Mouse (Mus musculus) stomach, embryonic 15.5 days (tissue): ENCODE data around the gene Agpat4. TPM values are rescaled to one million over a fixed set of nuclear protein-coding genes. Genes with fewer than 3 reads are reported as not detected.

Experiments used
- ATAC-seq: fragments of 200-750 bp; cut with Nextera tagmentation; 2 replicates; pipeline ENCODE4 v1.8.0; 2017; ENCODE audit warnings: low read depth, moderate number of reproducible peaks, moderate TSS enrichment; ENCODE audit not compliant: insufficient read depth, low FRiP score
- H3K27ac ChIP-seq: fragments of 300-500 bp; sonication (generic); 2 replicates; pipeline ENCODE4 v1.5.1; 2015; ENCODE audit warnings: mild to moderate bottlenecking, inconsistent platforms
- H3K27me3 ChIP-seq: fragments of 300-500 bp; sonication (generic); replicated peaks from 2 replicates; pipeline ENCODE4 v1.6.1; 2015; ENCODE audit warnings: inconsistent platforms
- H3K36me3 ChIP-seq: fragments of 300-500 bp; sonication (generic); 2 replicates; pipeline ENCODE4 v1.6.1; 2015; ENCODE audit warnings: inconsistent platforms
- H3K4me1 ChIP-seq: fragments of 300-500 bp; sonication (generic); 2 replicates; pipeline ENCODE4 v1.6.1; 2015; ENCODE audit warnings: inconsistent platforms
- H3K4me2 ChIP-seq: fragments of 300-500 bp; sonication (generic); 2 replicates; pipeline ENCODE4 v1.6.1; 2015; ENCODE audit warnings: mild to moderate bottlenecking, inconsistent platforms
- H3K4me3 ChIP-seq: fragments of 300-500 bp; sonication (generic); replicated peaks from 2 replicates; pipeline ENCODE4 v1.5.1; 2015; ENCODE audit warnings: inconsistent platforms
- H3K9ac ChIP-seq: fragments of 300-500 bp; sonication (generic); 2 replicates; pipeline ENCODE4 v1.6.1; 2015; ENCODE audit warnings: inconsistent platforms
- H3K9me3 ChIP-seq: fragments of 300-500 bp; sonication (generic); 2 replicates; pipeline ENCODE4 v1.6.1; 2016; ENCODE audit warnings: inconsistent platforms
- WGBS: fragments of 180-500 bp; shearing (Covaris S2); methylation state at CpG from one replicate; pipeline ENCODE4 v1.1.7; 2015; 5-methylcytosine and 5-hydroxymethylcytosine counted together
- polyA plus RNA-seq: library from polyadenylated mRNA; unstranded; fragments of >200 nt; fragmentation: Nextera tagmentation; extraction: Ambion mirVana; gene quantifications from 2 replicates; pipeline ENCODE4 v1.2.1, GENCODE M21; 2015

Gene Agpat4
- polyA plus RNA-seq, 1 experiment from 2014 or later, result 32.5 TPM

- WGBS, result 71% methylated on average over 7 of the region's 7 CpGs
Measured at GRCm38 (mm10) chr17:12179339-12179738, 60.8 kb downstream of the Agpat4 start.

GRCm38 (mm10) chr17:12179766-12180165 is 61.3 kb downstream of the Agpat4 start:
- H3K9me3 ChIP-seq, result no peaks in the 10 kb centered on the region
- H3K27ac ChIP-seq, result no peak overlapping the region
- no peak for ATAC-seq
- 71% methylated on average over 2 of the region's 2 CpGs for WGBS
- H3K4me2 ChIP-seq, result no peak overlapping the region
- no peaks in the 10 kb centered on the region for H3K27me3 ChIP-seq
- H3K36me3 ChIP-seq, result no peaks in the 10 kb centered on the region
- no peak overlapping the region for H3K9ac ChIP-seq
- H3K4me3 ChIP-seq, result no peak overlapping the region
- H3K4me1 ChIP-seq, result no peaks in the 10 kb centered on the region

More at GRCm38 (mm10) chr17:12179339-12179738, 60.8 kb downstream of the Agpat4 start:
- ATAC-seq, result no peak
- no peaks in the 10 kb centered on the region for H3K9me3 ChIP-seq
- no peaks in the 10 kb centered on the region for H3K27me3 ChIP-seq
- no peaks in the 10 kb centered on the region for H3K36me3 ChIP-seq
- no peak overlapping the region for H3K4me2 ChIP-seq
- H3K4me3 ChIP-seq, result no peak overlapping the region
- H3K4me1 ChIP-seq, result no peaks in the 10 kb centered on the region
- no peak overlapping the region for H3K9ac ChIP-seq
- no peak overlapping the region for H3K27ac ChIP-seq

- 0 out of 2 replicates have a peak, but pooled peaks cover 4% of the 10 kb centered on the region for H3K4me1 ChIP-seq
- H3K36me3 ChIP-seq, result no peaks in the 10 kb centered on the region
- H3K9ac ChIP-seq, result no peak overlapping the region
- WGBS, result 54% methylated on average over 5 of the region's 5 CpGs
- no peaks in the 10 kb centered on the region for H3K9me3 ChIP-seq
- H3K4me3 ChIP-seq, result no peak overlapping the region
- no peak overlapping the region for H3K27ac ChIP-seq
- ATAC-seq, result peak; percentile 40; the same call in 1 of the 2 replicates
- no peak overlapping the region for H3K4me2 ChIP-seq
- no peaks in the 10 kb centered on the region for H3K27me3 ChIP-seq
Measured at GRCm38 (mm10) chr17:12182702-12183485, 64.4 kb downstream of the Agpat4 start.

DNA sequence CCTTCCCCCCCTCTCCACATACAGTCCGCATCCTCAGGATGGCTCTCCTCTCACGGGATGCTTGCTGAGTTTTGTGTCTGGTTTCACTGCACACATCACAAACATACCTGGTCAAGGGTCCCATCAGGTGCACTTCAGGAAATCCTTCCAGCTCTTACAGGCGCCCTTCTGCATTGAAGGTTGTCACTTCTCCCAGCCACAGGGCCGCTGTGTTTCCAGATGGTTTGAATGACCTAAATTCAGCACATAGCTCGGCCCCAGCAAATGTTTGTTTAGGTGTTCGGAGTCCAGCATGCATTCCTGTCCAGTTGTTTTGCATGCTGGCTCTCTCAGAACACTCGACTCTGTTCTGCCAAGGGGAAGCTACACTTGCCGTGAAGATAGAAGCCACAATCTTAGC is 65.8 kb downstream of the Agpat4 start:
- Histone ChIP-seq H3K4me2 (no peak overlapping the region), H3K36me3 (no peaks in the 10 kb centered on the region), H3K4me1 (0 out of 2 replicates have a peak, but pooled peaks cover 4% of the 10 kb centered on the region), H3K9me3 (no peaks in the 10 kb centered on the region), H3K9ac (no peak overlapping the region), H3K27me3 (no peaks in the 10 kb centered on the region), H3K27ac (no peak overlapping the region), H3K4me3 (no peak overlapping the region)
- WGBS, result 69% methylated on average over 8 of the region's 8 CpGs
- ATAC-seq, result no peak

- Histone ChIP-seq H3K27ac (no peak overlapping the region), H3K9ac (no peak overlapping the region), H3K27me3 (no peaks in the 10 kb centered on the region), H3K4me2 (no peak overlapping the region), H3K36me3 (no peaks in the 10 kb centered on the region), H3K4me1 (0 out of 2 replicates have a peak, but pooled peaks cover 4% of the 10 kb centered on the region), H3K9me3 (no peaks in the 10 kb centered on the region), H3K4me3 (no peak overlapping the region)
- ATAC-seq, result peak; percentile 90
- WGBS, result 93% methylated on average over 4 of the region's 4 CpGs
Measured at GRCm38 (mm10) chr17:12185855-12186254, 67.4 kb downstream of the Agpat4 start.

DNA sequence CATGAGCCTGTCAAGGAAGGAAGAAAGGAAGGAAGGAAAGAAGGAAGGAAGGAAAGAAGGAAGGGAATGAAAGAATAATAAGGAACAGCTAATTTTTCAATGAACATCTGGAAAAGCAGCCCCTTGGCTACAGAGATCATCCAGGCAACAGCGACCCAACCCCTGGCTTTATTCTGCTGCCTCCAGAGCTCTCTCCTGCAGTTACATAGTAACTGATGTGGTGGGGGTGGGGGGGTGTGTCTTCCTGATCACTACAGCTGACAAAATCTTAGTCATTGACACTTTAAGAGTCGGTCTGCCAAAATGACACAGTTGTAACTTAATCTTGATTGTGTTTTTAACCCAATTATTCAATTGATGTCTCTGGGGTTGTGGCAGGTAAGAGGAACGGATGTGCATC is 67.8 kb downstream of the Agpat4 start:
- Histone ChIP-seq H3K27me3 (no peaks in the 10 kb centered on the region), H3K9me3 (no peaks in the 10 kb centered on the region), H3K9ac (no peak overlapping the region), H3K4me3 (no peak overlapping the region), H3K4me1 (0 out of 2 replicates have a peak, but pooled peaks cover 4% of the 10 kb centered on the region), H3K27ac (no peak overlapping the region), H3K4me2 (no peak overlapping the region), H3K36me3 (no peaks in the 10 kb centered on the region)
- 77% methylated on average over 3 of the region's 3 CpGs for WGBS
- ATAC-seq, result no peak

DNA sequence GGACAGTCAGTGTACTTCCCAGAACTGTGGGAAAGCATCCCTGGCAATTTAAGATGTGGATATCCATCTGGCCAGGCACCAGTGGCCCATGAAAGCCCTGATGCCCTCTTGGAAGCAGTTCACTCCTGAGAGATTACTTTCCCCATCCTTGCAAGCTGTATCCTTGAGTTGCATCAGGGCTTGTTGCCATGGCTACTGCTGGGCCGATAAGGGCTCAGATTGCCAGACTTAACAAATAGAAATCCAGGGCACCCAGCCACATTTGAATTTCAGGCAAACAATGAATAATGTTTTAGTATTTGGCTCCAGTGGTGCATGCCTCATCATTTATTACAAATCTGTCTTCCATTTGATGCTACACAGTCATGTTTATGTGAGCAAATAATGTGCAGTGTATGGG is 69.3 kb downstream of the Agpat4 start:
- H3K27ac ChIP-seq, result no peak overlapping the region
- no peak overlapping the region for H3K9ac ChIP-seq
- ATAC-seq, result no peak
- H3K9me3 ChIP-seq, result no peaks in the 10 kb centered on the region
- H3K4me1 ChIP-seq, result 0 out of 2 replicates have a peak, but pooled peaks cover 4% of the 10 kb centered on the region
- H3K4me3 ChIP-seq, result no peak overlapping the region
- H3K27me3 ChIP-seq, result no peaks in the 10 kb centered on the region
- 38% methylated on average over 1 of the region's 1 CpGs for WGBS
- H3K36me3 ChIP-seq, result no peaks in the 10 kb centered on the region
- no peak overlapping the region for H3K4me2 ChIP-seq

DNA sequence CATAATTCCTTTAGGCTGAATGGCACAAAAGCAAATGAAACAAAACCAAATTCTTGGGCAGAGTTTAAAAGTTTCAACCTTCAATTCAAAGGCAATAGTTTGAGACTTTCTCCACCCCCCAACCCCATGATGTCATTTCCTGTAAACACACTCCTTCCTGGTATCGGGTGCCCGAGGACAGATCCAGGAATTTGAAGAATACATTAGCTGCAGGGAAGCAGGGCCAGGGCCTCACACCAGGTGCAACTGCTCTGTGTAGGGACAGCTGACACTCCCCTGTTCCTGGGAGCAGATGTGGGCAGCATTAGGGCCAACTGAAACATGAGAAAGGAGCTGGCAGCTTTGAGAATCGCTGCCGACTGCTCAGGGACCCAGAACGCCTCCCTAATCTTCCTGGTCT is 76.6 kb downstream of the Agpat4 start:
- H3K9ac ChIP-seq, result no peak overlapping the region
- no peak overlapping the region for H3K4me3 ChIP-seq
- ATAC-seq, result peak; percentile 69; the same call in 1 of the 2 replicates
- H3K36me3 ChIP-seq, result no peaks in the 10 kb centered on the region
- 0 out of 2 replicates have a peak overlapping the region, but pooled peaks have one; percentile 10 for H3K4me2 ChIP-seq
- H3K27ac ChIP-seq, result peak overlapping the region; percentile 42
- no peaks in the 10 kb centered on the region for H3K27me3 ChIP-seq
- 0 out of 2 replicates have a peak, but pooled peaks cover 9% of the 10 kb centered on the region for H3K4me1 ChIP-seq
- WGBS, result 12% methylated on average over 5 of the region's 5 CpGs
- no peaks in the 10 kb centered on the region for H3K9me3 ChIP-seq

- 0 out of 2 replicates have a peak, but pooled peaks cover 9% of the 10 kb centered on the region for H3K4me1 ChIP-seq
- H3K27ac ChIP-seq, result peak overlapping the region; percentile 42
- H3K27me3 ChIP-seq, result no peaks in the 10 kb centered on the region
- H3K9ac ChIP-seq, result no peak overlapping the region
- peak; percentile 85 for ATAC-seq
- 31% methylated on average over 10 of the region's 10 CpGs for WGBS
- 0 out of 2 replicates have a peak overlapping the region, but pooled peaks have one; percentile 10 for H3K4me2 ChIP-seq
- H3K4me3 ChIP-seq, result no peak overlapping the region
- no peaks in the 10 kb centered on the region for H3K9me3 ChIP-seq
- no peaks in the 10 kb centered on the region for H3K36me3 ChIP-seq
Measured at GRCm38 (mm10) chr17:12195604-12196003, 77.1 kb downstream of the Agpat4 start.

- no peak for ATAC-seq
- Histone ChIP-seq H3K4me3 (no peak overlapping the region), H3K27me3 (no peaks in the 10 kb centered on the region), H3K9me3 (no peaks in the 10 kb centered on the region), H3K36me3 (no peaks in the 10 kb centered on the region), H3K4me1 (peaks cover 21% of the 10 kb centered on the region), H3K27ac (no peak overlapping the region), H3K4me2 (no peak overlapping the region), H3K9ac (no peak overlapping the region)
- 70% methylated on average over 4 of the region's 4 CpGs for WGBS
Measured at GRCm38 (mm10) chr17:12199933-12200332, 81.4 kb downstream of the Agpat4 start.

GRCm38 (mm10) chr17:12201086-12201485 is 82.6 kb downstream of the Agpat4 start:
- no peak for ATAC-seq

DNA sequence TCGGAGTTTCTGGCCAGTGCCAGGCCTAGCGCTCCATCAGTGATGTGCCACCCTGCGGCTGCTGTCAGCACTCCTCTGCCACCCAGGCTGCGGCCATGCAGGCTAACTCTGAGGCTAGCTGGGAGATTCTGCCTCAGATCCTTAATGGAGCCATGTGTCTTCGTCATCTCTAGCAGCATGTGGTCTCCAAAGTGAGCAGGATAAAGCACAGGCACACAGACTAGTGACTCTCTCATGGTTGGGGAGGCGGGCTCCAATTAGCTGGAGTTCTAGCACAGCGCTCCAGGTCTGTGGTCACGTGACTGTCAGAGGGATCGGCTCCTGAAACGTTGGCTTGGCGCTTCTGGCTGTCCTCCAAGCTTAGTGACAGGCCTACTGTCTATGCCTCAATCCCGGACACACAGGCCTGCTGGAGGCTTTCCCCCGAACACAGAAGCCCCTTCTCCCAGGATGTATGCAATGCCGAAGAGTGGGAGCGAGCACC is 85.0 kb downstream of the Agpat4 start:
- Histone ChIP-seq H3K27ac (no peak overlapping the region), H3K4me2 (no peak overlapping the region), H3K4me3 (no peak overlapping the region), H3K9ac (no peak overlapping the region), H3K4me1 (peaks cover 37% of the 10 kb centered on the region), H3K27me3 (no peaks in the 10 kb centered on the region), H3K9me3 (no peaks in the 10 kb centered on the region), H3K36me3 (no peaks in the 10 kb centered on the region)
- no peak for ATAC-seq
- 66% methylated on average over 15 of the region's 15 CpGs for whole genome bisulfite sequencing

More at GRCm38 (mm10) chr17:12201086-12201485, 82.6 kb downstream of the Agpat4 start:
- Histone ChIP-seq H3K4me2 (no peak overlapping the region), H3K4me1 (peaks cover 26% of the 10 kb centered on the region), H3K9me3 (no peaks in the 10 kb centered on the region), H3K27me3 (no peaks in the 10 kb centered on the region), H3K36me3 (no peaks in the 10 kb centered on the region), H3K27ac (no peak overlapping the region), H3K9ac (no peak overlapping the region), H3K4me3 (no peak overlapping the region)
- WGBS, result 82% methylated on average over 1 of the region's 1 CpGs
